Mouse (Mus musculus): ENCODE measurements around the gene Rere. TPM values are rescaled to one million over a fixed set of nuclear protein-coding genes. Genes with fewer than 3 reads are reported as not detected.
A peak's percentile ranks its signal among the peaks of the same experiment; 100 is the strongest.
"Not testable (repeated sequence)": the region's sequence is repeated elsewhere in the genome, so short reads cannot be mapped to it uniquely, and the experiment has no call there.

Gene Rere
- polyA plus RNA-seq, 1 experiment = 3.5 TPM

DNA sequence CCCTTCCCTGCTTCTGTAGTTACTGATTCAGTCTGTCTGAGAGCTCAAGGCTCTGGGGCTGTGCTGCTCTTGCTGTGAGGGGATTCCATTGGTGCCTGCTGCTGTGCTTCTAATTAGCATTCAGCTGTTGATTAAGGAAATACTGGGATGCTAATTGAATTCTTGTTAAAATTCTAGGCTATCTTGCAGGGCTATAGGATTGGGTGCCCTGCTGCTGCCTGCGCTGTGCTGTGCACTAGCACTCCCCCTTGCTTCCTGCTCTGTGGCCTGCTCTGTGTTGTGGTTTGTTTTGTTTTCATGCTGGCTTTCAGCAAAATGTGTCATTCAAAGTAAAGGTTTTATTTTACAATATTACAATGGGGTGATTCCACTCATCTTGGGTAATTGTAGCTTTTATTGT, 258.4 kb downstream of the Rere start:
- Histone ChIP-seq H3K4me1 (ENCODE audit: control insufficient read depth) (peaks cover 7% of the 10 kb centered on the region), H3K36me3 (ENCODE audit: control insufficient read depth) (peaks cover 16% of the 10 kb centered on the region), H3K27me3 (ENCODE audit: control insufficient read depth) (no peaks in the 10 kb centered on the region), H3K9me3 (ENCODE audit: control insufficient read depth, low read length) (no peaks in the 10 kb centered on the region), H3K4me3 (replicated peaks) (no peak overlapping the region)
- no peak for TF ChIP-seq GATA1 (IDR thresholded peaks at IDR 0.05; ENCODE audit: low read length)
- no peak for TF ChIP-seq TAL1 (IDR thresholded peaks at IDR 0.05; ENCODE audit: low read length)

DNA sequence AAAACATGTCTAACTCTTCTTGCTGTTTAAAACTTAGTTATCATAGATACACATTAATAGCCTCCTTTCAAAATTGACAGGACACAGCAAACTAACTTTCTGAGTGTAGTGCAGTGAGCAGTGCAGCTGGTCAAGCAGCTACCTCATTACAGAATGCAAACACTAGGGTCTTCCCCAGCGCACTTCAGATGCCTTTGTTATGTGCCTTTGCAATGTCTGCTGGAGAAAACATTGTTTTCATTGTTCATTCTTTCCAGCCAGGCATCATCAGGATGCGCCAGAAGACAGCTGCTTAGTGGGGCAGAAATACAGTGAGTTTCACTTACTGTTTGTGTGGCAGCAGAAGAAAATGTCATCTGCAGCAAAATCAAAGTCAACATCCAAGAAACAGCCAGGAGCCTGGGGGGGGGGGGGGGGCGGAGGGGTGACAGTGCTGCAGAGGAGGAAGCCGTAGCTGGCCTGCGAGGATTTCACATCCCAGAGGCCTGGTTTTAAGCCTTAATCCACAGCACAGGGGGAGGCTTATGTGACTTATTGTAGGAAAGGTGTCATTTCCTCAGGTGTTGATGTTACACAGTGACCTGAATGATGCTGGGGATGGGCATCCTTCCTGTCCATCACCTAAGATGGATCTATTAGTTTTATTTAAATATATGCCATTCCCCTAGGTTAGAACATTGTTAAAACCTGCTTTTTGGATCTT, 259.1 kb downstream of the Rere start:
- peaks cover 12% of the 10 kb centered on the region for H3K36me3 ChIP-seq (ENCODE audit: control insufficient read depth)
- peaks cover 11% of the 10 kb centered on the region for H3K4me1 ChIP-seq (ENCODE audit: control insufficient read depth)
- TF ChIP-seq TAL1 (IDR thresholded peaks at IDR 0.05; ENCODE audit: low read length) = no peak
- no peak for TF ChIP-seq GATA1 (IDR thresholded peaks at IDR 0.05; ENCODE audit: low read length)
- H3K4me3 ChIP-seq (replicated peaks) = no peak overlapping the region
- H3K9me3 ChIP-seq (ENCODE audit: control insufficient read depth, low read length) = no peaks in the 10 kb centered on the region
- no peaks in the 10 kb centered on the region for H3K27me3 ChIP-seq (ENCODE audit: control insufficient read depth)

DNA sequence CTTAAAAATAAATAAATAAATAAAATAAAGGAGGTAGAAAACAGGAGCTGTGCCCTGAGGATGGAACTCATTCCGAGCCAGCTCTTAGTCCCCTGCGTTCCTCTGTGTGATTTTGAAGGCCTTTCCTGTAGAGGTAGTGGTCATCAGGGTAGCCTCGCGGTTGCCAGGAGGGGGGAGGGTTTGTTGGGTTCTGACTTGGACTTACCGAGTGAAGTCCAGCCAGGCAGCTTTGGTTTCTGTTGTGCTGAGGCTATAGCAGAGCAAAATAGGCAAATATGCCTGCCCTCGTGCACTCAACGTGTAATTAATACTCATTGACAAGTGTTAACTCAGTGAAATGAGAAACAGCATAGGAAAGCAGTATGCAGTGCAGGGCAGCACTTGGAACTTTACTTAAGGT, 262.8 kb downstream of the Rere start:
- H3K27me3 ChIP-seq (ENCODE audit: control insufficient read depth) = no peaks in the 10 kb centered on the region
- H3K9me3 ChIP-seq (ENCODE audit: control insufficient read depth, low read length) = no peaks in the 10 kb centered on the region
- peaks cover 10% of the 10 kb centered on the region for H3K36me3 ChIP-seq (ENCODE audit: control insufficient read depth)
- no peak overlapping the region for H3K4me3 ChIP-seq (replicated peaks)
- no peak for TF ChIP-seq GATA1 (IDR thresholded peaks at IDR 0.05; ENCODE audit: low read length)
- no peak for TF ChIP-seq TAL1 (IDR thresholded peaks at IDR 0.05; ENCODE audit: low read length)
- peaks cover 13% of the 10 kb centered on the region for H3K4me1 ChIP-seq (ENCODE audit: control insufficient read depth)

DNA sequence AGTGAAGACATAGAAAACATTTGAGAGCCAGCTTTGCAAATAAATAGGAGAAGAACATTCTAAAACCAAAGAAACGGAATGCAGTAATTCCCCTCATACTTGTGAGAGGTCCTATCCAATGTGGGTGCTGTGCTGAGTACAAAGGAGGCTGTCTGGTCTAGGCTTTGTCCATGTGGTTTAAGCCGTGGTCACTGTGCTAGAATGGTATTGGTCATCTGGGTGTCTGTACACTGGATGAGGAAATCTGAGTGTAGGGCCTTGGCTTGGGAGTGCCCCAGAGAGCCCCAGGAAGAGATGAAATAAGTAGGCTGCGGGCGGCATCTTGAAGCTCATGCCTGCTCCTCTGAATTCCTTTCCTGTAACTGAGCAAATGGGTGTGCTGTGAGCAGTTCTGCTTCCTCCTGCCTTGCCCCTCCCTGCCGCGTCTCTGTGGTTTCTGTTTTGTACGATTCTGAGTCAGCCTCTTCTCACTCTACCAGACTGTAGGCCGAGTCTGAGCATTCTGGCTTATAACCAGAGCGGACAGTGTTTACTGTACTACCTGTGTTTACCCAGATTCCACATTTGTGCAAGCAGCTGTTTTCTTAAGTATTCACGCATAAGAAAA, 263.3 kb downstream of the Rere start:
- H3K36me3 ChIP-seq (ENCODE audit: control insufficient read depth) = peaks cover 10% of the 10 kb centered on the region
- H3K27me3 ChIP-seq (ENCODE audit: control insufficient read depth) = no peaks in the 10 kb centered on the region
- no peak for TF ChIP-seq GATA1 (IDR thresholded peaks at IDR 0.05; ENCODE audit: low read length)
- TF ChIP-seq TAL1 (IDR thresholded peaks at IDR 0.05; ENCODE audit: low read length) = no peak
- H3K9me3 ChIP-seq (ENCODE audit: control insufficient read depth, low read length) = no peaks in the 10 kb centered on the region
- H3K4me3 ChIP-seq (replicated peaks) = peak overlapping the region; percentile 51
- peaks cover 13% of the 10 kb centered on the region for H3K4me1 ChIP-seq (ENCODE audit: control insufficient read depth)

DNA sequence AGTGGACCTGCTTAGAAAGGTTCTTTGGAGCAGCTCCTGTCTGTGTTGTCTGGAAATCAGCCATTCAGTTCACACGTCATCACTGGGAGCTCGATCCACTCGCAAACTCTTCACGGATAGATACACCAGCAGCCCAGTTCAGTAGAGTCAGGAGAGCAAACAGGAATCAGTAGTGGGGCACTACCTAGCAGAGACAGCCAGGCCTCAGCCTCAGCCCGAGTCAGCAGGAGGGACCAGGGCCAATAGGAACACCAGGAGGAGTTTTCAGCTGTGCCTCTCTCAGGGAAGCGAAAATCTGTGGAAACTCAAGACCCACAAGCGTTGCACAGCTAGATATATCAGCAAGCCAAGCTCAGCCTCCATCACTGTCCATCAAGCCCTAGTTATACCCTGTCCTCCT, 264.3 kb downstream of the Rere start:
- H3K4me3 ChIP-seq (replicated peaks) = no peak overlapping the region
- H3K4me1 ChIP-seq (ENCODE audit: control insufficient read depth) = peaks cover 13% of the 10 kb centered on the region
- no peaks in the 10 kb centered on the region for H3K9me3 ChIP-seq (ENCODE audit: control insufficient read depth, low read length)
- TF ChIP-seq TAL1 (IDR thresholded peaks at IDR 0.05; ENCODE audit: low read length) (no peak), GATA1 (IDR thresholded peaks at IDR 0.05; ENCODE audit: low read length) (no peak)
- peaks cover 10% of the 10 kb centered on the region for H3K36me3 ChIP-seq (ENCODE audit: control insufficient read depth)
- no peaks in the 10 kb centered on the region for H3K27me3 ChIP-seq (ENCODE audit: control insufficient read depth)

DNA sequence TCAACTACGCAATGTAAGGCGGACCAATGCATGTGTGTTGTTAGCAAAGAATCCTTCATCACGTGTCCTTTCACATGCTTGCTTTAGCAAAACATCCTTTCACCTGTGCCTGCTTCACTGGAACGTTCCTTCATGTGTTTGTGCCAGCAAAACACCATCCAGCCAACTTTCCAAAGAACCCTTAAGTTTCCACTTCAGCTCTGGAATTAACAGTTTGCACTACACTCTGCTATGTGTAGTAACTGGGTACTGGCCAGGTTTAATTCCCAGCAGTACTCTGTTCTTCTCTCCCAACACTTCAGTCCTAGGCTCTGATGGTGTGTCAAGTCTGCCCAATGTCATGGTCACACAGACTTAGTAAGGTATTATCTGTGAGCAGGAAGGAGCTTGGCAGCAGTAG, 264.9 kb downstream of the Rere start:
- Histone ChIP-seq H3K4me1 (ENCODE audit: control insufficient read depth) (peaks cover 13% of the 10 kb centered on the region), H3K36me3 (ENCODE audit: control insufficient read depth) (peaks cover 10% of the 10 kb centered on the region)
- not testable (repeated sequence) for H3K9me3 ChIP-seq (ENCODE audit: control insufficient read depth, low read length); H3K4me3 ChIP-seq (replicated peaks); H3K27me3 ChIP-seq (ENCODE audit: control insufficient read depth)

DNA sequence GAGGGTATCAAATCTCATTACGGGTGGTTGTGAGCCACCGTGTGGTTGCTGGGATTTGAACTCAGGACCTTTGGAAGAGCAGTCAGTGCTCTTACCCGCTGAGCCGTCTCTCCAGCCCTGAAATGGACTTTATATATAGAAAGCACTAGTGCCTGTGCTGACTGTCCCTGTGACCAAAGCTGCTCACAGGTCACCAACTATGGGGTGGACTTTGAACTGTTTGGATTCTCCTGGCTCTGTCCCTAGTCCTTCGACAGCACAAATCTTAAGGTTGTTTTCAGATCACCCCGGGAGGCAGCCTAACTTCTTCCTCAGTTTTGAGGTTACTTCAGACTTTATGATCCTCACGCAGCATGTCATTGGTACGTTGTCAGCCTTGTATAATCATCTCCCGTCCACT, 267.9 kb downstream of the Rere start:
- TF ChIP-seq TAL1 (IDR thresholded peaks at IDR 0.05; ENCODE audit: low read length) (no peak), GATA1 (IDR thresholded peaks at IDR 0.05; ENCODE audit: low read length) (no peak)
- H3K4me1 ChIP-seq (ENCODE audit: control insufficient read depth) = peaks cover 25% of the 10 kb centered on the region
- H3K36me3 ChIP-seq (ENCODE audit: control insufficient read depth) = peaks cover 10% of the 10 kb centered on the region

DNA sequence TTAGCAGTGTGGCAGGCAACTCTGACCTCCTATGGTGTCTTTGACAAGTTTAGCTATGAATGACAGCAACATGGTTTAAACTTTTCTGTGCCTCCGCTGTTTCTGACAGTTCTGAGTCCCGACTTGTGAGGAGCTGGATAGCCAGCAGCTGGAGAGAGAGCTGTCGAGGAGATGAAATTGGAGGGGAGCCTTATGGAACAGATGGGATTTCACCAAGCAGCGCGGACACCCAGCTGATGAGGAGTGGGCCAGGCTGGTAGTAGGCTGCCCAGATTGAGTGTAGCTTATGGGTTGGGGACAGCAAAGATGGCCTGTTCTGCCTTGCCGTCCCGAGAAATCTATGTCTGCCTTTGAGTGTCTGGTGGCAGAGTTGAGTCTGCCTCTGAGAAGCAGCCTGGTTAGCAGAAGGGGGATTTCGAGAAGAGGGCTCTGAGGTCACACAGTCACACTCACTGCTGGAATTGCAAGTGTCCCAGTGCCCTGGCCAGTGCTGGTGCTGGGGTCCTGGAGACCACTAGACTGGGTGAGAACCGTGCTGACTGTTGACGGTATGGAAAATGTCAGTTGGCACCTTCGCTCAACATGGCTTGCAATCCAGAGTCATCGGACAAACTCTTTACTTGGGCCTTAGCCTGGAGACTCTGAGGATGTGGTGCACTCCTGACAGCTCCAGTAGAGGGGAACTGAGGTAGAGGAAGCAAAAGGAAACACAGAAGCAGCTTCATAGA, 268.7 kb downstream of the Rere start:
- H3K4me1 ChIP-seq (ENCODE audit: control insufficient read depth) = peaks cover 17% of the 10 kb centered on the region
- H3K36me3 ChIP-seq (ENCODE audit: control insufficient read depth) = peaks cover 10% of the 10 kb centered on the region
- no peak overlapping the region for H3K4me3 ChIP-seq (replicated peaks)
- H3K27me3 ChIP-seq (ENCODE audit: control insufficient read depth) = no peaks in the 10 kb centered on the region
- TF ChIP-seq TAL1 (IDR thresholded peaks at IDR 0.05; ENCODE audit: low read length) = no peak
- no peaks in the 10 kb centered on the region for H3K9me3 ChIP-seq (ENCODE audit: control insufficient read depth, low read length)

More for the DNA sequence above, 267.9 kb downstream of the Rere start:
- H3K27me3 ChIP-seq (ENCODE audit: control insufficient read depth) = no peaks in the 10 kb centered on the region
- H3K4me3 ChIP-seq (replicated peaks) = no peak overlapping the region
- no peaks in the 10 kb centered on the region for H3K9me3 ChIP-seq (ENCODE audit: control insufficient read depth, low read length)

DNA sequence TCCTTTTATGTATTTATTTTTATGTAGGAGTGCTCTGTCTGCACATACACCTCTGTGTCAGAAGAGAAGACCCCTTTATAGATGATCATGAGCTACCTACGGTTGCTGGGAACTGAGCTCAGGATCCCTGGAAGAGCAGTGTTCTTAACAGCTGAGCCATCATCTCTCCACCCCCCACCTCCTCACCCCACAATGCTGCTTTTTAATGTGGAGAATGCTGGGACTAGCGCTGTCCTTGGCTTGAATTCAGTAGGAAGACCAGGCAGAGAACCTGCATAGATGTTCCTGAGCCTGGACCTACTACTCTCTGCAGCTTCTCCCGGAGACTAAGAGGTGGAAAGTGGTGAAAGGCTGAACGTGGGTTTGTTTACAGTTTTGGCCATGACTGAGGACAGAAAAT, 269.9 kb downstream of the Rere start:
- no peak for TF ChIP-seq TAL1 (IDR thresholded peaks at IDR 0.05; ENCODE audit: low read length)
- TF ChIP-seq GATA1 (IDR thresholded peaks at IDR 0.05; ENCODE audit: low read length) = no peak
- Histone ChIP-seq H3K4me1 (ENCODE audit: control insufficient read depth) (peaks cover 18% of the 10 kb centered on the region), H3K9me3 (ENCODE audit: control insufficient read depth, low read length) (no peaks in the 10 kb centered on the region), H3K27me3 (ENCODE audit: control insufficient read depth) (no peaks in the 10 kb centered on the region), H3K4me3 (replicated peaks) (no peak overlapping the region), H3K36me3 (ENCODE audit: control insufficient read depth) (peaks cover 3% of the 10 kb centered on the region)

Data from erythroblast, embryonic 14.5 days (primary cell).